Mouse (Mus musculus) right cerebral cortex, postnatal 25 days (tissue): ENCODE measurements around the gene Cyp2r1.
"Not testable (repeated sequence)": the region's sequence is repeated elsewhere in the genome, so short reads cannot be mapped to it uniquely, and the experiment has no call there.

Source experiments
- DNase-seq: peaks from one replicate; pipeline ENCODE4 v3.0.0; 2022

The Cyp2r1 gene

DNA sequence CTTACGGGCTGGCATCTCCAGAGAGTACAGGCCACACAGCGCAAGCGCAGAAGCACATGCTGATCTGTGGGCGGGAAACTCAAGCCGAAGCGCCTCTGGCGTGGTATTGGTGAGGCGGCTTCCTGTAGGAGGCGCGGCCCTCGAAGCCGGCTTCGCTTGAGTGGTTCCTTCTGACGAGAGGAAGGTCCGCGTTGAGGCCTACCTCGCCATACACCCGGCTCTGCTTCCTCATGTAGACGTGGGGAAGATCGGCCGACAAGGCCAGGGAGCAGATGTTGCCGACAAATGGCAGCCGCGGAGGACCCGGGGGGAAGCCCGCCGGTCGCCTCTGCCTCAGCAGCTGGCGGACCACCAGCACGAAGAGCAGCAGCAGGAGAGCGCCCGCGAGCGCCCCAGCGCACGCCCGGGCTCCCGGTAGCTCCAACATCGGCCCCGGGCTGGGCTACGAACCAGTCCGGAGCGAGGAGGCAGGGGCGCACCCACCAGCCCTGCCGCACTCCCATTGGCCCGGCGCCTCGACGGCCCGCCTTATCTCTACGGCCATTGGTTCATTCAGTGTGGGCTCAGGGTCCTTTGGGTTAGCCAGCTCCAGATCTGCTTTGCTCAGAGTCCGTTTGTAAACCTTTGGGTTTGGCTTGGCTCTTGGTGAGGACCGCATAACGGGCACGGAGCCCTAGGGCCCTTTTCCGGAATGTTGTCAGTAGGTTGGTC is at the start of gene Cyp2r1:
Cyp2r1 (minus strand) TSS at position 442 of the 711 bp plus-strand sequence.
- DNase-seq: peak; percentile 82

DNA sequence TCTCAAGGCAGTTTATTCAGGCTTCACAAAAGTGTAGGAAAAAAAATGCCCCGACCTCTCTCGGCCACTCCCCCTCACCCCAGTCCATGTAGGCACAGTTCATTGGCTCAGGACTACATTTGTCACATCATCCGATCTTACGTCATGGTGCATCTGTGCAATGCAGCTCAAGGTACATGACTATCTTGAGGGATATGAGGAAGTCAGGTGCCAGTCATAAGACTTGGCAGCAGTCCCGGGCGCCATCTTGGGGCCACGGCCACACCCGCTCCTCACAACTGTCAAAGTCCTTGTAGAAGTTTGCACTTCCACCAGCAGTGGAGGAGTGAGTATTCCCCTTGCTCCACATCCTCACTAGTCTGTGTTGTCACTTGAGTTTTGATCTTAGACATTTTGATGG is 31.6 kb upstream of the Cyp2r1 start:
- not testable (repeated sequence) for DNase-seq

DNA sequence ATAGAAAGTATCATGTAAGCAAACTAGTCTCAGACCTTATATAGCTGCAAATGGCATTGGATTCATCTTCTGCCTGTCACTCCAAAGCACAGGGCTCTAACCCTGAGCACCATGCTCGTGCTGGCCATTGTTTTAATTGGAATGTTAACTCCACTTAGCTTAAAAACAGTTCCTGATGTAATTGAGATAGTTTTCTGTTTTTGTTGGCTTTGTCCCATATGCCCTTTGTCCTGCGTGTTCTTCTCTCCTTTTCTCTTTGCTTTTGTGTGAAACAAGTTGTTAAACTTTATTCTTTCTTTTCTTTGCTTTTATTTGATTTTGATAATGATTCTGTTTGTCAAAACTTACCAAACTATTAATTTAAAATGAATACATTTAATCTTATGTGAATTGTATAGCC is 19.7 kb upstream of the Cyp2r1 start:
- no peak for DNase-seq

DNA sequence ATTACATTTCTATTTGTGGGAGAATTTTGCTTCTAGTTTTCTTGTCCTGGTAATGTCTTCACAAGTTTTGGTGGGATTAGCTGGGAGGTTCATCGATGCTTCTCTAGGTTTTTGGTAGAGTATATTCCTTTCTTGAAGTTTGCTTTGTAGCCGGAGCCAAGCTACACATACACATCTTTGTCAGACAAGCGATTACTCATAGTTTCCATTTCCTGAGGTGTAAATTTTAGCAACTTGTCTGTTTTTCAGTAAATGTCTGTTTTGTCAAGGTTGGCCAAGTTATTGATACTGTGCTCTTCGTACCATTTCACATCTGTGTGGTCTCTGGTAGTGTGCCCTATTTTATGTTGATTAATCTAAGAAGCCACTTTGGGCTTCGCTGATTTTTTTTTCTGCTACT is 18.4 kb upstream of the Cyp2r1 start:
- no peak for DNase-seq

DNA sequence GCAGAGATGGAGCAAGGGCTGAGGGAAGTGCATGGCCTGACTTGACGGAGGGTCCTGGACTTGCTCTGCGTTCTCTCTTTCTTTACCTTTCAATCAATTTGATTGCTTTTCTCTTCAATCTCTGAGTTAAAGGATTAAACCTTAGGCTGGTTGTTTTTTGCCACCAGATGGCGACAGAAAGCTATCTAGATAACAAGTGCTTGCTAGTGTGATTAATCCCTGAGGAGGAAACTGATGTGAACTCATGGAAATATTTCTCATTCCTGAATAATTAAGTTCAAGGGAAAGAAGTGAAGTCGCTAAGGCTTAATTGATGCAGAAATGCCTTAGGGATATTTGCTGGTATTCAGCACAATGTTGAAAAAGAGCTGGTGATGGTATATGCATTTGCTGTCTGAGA is 17.7 kb upstream of the Cyp2r1 start:
- DNase-seq: no peak

DNA sequence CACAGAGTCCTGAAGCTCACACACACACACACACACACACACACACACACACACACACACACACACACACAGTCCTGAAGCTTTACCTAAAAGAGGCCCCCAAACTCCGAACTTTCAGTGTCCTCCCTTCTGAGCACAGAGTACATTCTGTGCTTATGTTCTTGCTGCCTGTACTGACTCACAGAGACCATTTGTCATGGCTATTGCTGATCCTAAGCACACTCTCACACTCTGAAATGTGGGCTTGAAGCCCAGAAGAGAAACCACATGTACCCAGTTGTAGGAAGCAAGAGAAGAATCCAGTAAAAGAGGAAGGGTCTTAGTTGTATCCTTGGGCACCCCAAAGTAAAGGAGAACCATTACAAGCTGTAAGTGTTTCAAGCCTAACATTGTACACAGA is 14.9 kb upstream of the Cyp2r1 start:
- no peak for DNase-seq

DNA sequence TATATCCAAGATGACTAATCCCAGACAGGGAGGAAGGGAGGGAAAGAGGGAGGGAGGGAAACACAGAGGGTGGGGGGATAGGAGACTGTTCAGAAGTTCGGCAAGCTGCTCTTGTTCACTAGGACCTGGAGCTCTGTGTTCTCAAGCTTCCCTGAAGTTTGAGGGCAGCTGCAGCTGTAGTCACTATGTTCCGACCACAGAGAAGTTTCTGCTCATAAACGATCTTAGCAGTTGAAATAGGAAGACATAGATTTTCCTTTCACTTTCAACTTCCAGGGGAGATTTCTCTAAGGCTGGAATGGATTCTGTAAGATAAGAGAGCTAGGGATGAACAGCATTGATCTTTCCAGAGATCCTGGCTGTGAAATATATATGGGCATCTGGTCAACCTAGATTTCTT is 14.2 kb upstream of the Cyp2r1 start:
- DNase-seq: no peak

DNA sequence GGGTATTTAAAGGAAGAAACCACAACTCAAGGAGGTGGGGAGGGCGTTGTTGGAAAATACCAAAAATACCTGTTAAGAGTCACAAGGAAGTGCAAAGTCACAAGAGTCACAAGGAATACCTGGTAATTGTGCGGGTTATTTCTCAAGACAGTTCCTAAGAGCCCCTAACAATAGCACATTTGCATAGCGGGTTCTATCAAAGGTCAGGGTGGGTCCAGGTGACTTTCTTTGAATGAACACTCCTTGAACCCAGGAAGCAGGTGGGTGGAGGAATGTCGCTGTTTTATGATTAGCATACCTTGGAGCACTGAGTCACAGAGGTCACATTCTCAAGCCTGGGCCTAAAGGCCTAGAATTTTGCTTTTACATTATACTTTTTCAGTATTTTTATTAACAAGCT is 11.1 kb upstream of the Cyp2r1 start:
- not testable (repeated sequence) for DNase-seq

DNA sequence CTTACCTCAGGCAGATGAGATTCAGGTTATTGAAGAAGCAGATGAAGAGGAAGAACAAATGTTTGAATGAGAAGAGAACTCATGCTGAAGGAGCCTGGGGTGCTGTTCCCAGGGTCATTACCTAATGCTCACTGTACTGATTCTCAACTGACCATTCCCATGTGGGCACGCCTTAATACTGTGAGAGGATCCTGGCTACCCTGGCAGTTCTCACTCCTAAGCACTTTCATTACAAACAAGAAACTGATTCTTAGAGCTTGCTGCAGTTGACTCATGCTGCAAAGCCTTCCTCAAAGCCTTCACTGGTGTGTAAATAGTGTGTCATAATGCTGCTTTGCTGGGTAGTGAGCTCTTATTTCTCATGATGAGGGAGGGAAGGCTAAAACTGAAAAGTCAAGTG is 26.6 kb downstream of the Cyp2r1 start:
- no peak for DNase-seq

DNA sequence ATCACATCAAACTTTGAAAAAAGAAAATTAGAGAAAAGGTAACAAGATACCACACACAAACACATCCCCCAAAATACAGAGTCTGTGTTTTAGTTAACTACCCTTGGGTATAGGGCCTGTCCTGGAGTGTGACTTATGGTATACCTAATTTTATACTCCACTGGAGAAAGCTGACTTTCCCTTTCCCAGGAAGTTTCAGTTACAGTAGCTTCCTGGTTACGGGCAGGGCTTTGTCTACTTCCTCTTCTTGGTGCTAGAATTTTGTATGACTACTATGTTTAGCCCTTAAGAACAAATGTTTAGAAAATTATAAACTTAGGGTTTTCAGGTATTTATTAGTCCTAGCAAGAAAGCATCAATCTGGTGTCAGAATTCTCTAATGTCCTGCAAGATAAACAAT is 36.5 kb downstream of the Cyp2r1 start:
- DNase-seq: no peak

DNA sequence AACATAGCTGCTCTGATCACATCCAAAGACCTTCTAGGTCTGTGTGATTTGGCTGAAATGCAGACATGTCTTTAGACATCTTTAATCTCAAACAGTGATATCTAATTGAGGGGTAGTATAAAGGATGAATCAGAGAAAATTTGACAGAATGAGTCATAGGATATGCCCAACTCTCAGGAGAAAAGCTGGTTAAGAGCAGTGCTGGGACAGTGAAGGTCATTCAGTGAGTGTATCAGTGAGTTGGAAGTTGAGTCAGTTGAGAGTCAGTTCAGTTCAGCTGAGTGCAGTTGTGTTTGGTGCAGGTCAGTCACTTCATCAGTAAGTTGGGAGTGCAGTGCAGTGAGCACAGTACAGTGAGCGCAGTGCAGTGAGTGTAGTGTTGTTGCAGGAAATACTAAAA is 42.6 kb downstream of the Cyp2r1 start:
- no peak for DNase-seq

DNA sequence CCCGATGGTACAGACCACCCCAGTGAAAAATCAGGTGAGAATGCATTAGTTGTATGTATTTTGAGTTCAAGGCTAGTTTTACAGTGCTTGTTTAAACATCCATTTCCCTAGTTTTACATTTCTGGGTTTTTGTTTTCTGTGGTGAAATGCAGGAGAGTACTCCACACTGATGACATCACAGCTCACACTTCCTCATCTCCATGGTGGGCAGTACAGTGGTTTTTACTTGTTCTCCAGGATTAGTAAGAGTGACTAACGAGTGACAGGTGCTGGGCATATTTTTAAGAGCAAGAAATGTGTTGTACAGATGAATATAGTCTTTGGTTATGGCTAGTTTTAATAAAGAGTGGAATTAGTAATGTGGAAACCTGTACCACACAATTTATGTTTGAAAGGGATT is 53.9 kb downstream of the Cyp2r1 start:
- no peak for DNase-seq
